Mouse (Mus musculus) G1E (cell line): ENCODE data around the gene Col20a1.

Experiments
- CTCF ChIP-seq: IDR thresholded peaks from 2 replicates; pipeline ENCODE4 v1.5.1; 2012; ENCODE audit warnings: low read depth, low read length, inconsistent platforms, mixed read lengths
- GATA1 ChIP-seq: IDR thresholded peaks from 2 replicates; pipeline ENCODE4 v1.6.1; 2012; ENCODE audit warnings: borderline replicate concordance, low read length, inconsistent platforms, mixed read lengths
- TAL1 ChIP-seq: conservative IDR thresholded peaks from 2 replicates; pipeline ENCODE4 v1.6.1; 2012; ENCODE audit warnings: low read depth, low read length, inconsistent platforms, mixed read lengths

DNA sequence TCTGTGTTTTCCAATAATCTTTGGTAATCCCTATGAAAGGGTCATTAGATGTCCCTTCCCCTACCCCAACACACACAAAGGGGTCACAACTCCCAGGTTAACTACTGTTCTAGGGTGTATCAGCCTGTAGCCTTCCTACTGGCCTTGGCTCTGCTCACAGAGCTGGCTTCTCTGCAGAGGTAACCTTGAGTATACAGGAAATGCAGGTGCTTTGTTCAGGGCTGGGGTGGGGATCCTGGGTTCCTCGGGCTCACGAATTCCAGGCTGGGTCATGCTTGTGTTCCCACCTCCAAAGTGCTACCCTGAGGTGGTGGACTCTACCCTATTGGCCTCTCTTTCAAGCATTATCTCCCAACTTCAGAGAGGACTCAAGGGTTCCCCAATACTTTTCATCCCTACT is 700 bp upstream of the Col20a1 start:
- TF ChIP-seq CTCF (no peak), GATA1 (no peak), TAL1 (no peak)
